Mouse (Mus musculus) megakaryocyte, embryonic 14.5 days (primary cell): ENCODE results near the gene Ccdc102a. TPM values are rescaled to one million over a fixed set of nuclear protein-coding genes. Genes with fewer than 3 reads are reported as not detected.

Experiments
- H3K27me3 ChIP-seq: replicated peaks from 2 replicates; pipeline ENCODE3; 2012; ENCODE audit warnings: inconsistent platforms
- H3K36me3 ChIP-seq: replicated peaks from 2 replicates; pipeline ENCODE3; 2012; ENCODE audit warnings: low read length, inconsistent platforms, mixed read lengths
- H3K4me1 ChIP-seq: 2 replicates; pipeline ENCODE4 v1.6.1; 2012; ENCODE audit warnings: inconsistent platforms
- H3K4me3 ChIP-seq: replicated peaks from 2 replicates; pipeline ENCODE3; 2012; ENCODE audit warnings: moderate library complexity, mild to moderate bottlenecking, inconsistent platforms
- H3K9me3 ChIP-seq: 2 replicates; pipeline ENCODE4 v1.6.1; 2012; ENCODE audit warnings: inconsistent platforms
- FLI1 ChIP-seq: IDR thresholded peaks from 2 replicates; pipeline ENCODE4 v1.6.1; 2012; ENCODE audit warnings: low read length, inconsistent platforms, mixed read lengths
- GATA1 ChIP-seq: IDR thresholded peaks from 3 replicates; pipeline ENCODE4 v1.6.1; 2012; ENCODE audit warnings: mixed read lengths, low read length, inconsistent platforms, borderline replicate concordance
- polyA plus RNA-seq: library from polyadenylated mRNA; stranded (reverse); fragments of >175 nt; gene quantifications from 2 replicates; pipeline ENCODE4 v1.2.3, GENCODE M21; 2012; ENCODE audit warnings: low replicate concordance; ENCODE audit not compliant: insufficient read depth

Ccdc102a gene
- polyA plus RNA-seq, 1 experiment: 1.4 TPM

- no peaks in the 10 kb centered on the region for H3K36me3 ChIP-seq
- H3K4me3 ChIP-seq: peak overlapping the region; percentile 28
- H3K4me1 ChIP-seq: peaks cover 46% of the 10 kb centered on the region
- peaks cover 85% of the 10 kb centered on the region for H3K27me3 ChIP-seq
- no peaks in the 10 kb centered on the region for H3K9me3 ChIP-seq
- TF ChIP-seq FLI1 (no peak), GATA1 (no peak)
These were observed 4.7 kb upstream of the Ccdc102a start for GRCm38 (mm10) chr8:94922602-94923001.

GRCm38 (mm10) chr8:94922176-94922575 lies 4.3 kb upstream of the Ccdc102a start:
- peaks cover 89% of the 10 kb centered on the region for H3K27me3 ChIP-seq
- TF ChIP-seq GATA1: no peak
- no peak overlapping the region for H3K4me3 ChIP-seq
- H3K36me3 ChIP-seq: no peaks in the 10 kb centered on the region
- H3K4me1 ChIP-seq: peaks cover 51% of the 10 kb centered on the region
- H3K9me3 ChIP-seq: no peaks in the 10 kb centered on the region

- no peaks in the 10 kb centered on the region for H3K36me3 ChIP-seq
- peaks cover 68% of the 10 kb centered on the region for H3K4me1 ChIP-seq
- TF ChIP-seq FLI1: no peak
- TF ChIP-seq GATA1: no peak
- peaks cover 89% of the 10 kb centered on the region for H3K27me3 ChIP-seq
- no peak overlapping the region for H3K4me3 ChIP-seq
- no peaks in the 10 kb centered on the region for H3K9me3 ChIP-seq
These were observed 1.4 kb upstream of the Ccdc102a start for GRCm38 (mm10) chr8:94919256-94919655.

- Histone ChIP-seq H3K27me3 (peaks cover 92% of the 10 kb centered on the region), H3K4me3 (peak overlapping the region; percentile 91), H3K4me1 (peaks cover 56% of the 10 kb centered on the region), H3K36me3 (no peaks in the 10 kb centered on the region), H3K9me3 (peaks cover 12% of the 10 kb centered on the region)
- TF ChIP-seq GATA1: no peak
- no peak for TF ChIP-seq FLI1
These were observed 546 bp downstream of the Ccdc102a start for GRCm38 (mm10) chr8:94917352-94917751.

- Histone ChIP-seq H3K36me3 (no peaks in the 10 kb centered on the region), H3K9me3 (peaks cover 12% of the 10 kb centered on the region), H3K27me3 (peaks cover 92% of the 10 kb centered on the region), H3K4me1 (peaks cover 57% of the 10 kb centered on the region), H3K4me3 (peak overlapping the region; percentile 91)
- no peak for TF ChIP-seq FLI1
- no peak for TF ChIP-seq GATA1
These were observed 956 bp downstream of the Ccdc102a start for GRCm38 (mm10) chr8:94916960-94917324.

- peak overlapping the region; percentile 91 for H3K4me3 ChIP-seq
- H3K9me3 ChIP-seq: peaks cover 12% of the 10 kb centered on the region
- H3K27me3 ChIP-seq: peaks cover 95% of the 10 kb centered on the region
- H3K36me3 ChIP-seq: no peaks in the 10 kb centered on the region
- peaks cover 62% of the 10 kb centered on the region for H3K4me1 ChIP-seq
- no peak for TF ChIP-seq FLI1
- TF ChIP-seq GATA1: no peak
These were observed 1.5 kb downstream of the Ccdc102a start for GRCm38 (mm10) chr8:94916311-94916959.

- Histone ChIP-seq H3K4me3 (no peak overlapping the region), H3K27me3 (peaks cover 98% of the 10 kb centered on the region), H3K4me1 (peaks cover 66% of the 10 kb centered on the region), H3K9me3 (peaks cover 12% of the 10 kb centered on the region), H3K36me3 (no peaks in the 10 kb centered on the region)
- no peak for TF ChIP-seq FLI1
- TF ChIP-seq GATA1: no peak
These were observed 3.2 kb downstream of the Ccdc102a start for GRCm38 (mm10) chr8:94914701-94915101.

- no peaks in the 10 kb centered on the region for H3K36me3 ChIP-seq
- H3K4me3 ChIP-seq: no peak overlapping the region
- H3K9me3 ChIP-seq: peaks cover 12% of the 10 kb centered on the region
- TF ChIP-seq FLI1 (no peak), GATA1 (no peak)
- H3K4me1 ChIP-seq: peaks cover 63% of the 10 kb centered on the region
- H3K27me3 ChIP-seq: peaks cover 98% of the 10 kb centered on the region
These were observed 3.6 kb downstream of the Ccdc102a start for GRCm38 (mm10) chr8:94914256-94914655.

GRCm38 (mm10) chr8:94913061-94913660 lies 4.7 kb downstream of the Ccdc102a start:
- Histone ChIP-seq H3K36me3 (no peaks in the 10 kb centered on the region), H3K9me3 (peaks cover 12% of the 10 kb centered on the region), H3K27me3 (peaks cover 95% of the 10 kb centered on the region), H3K4me1 (peaks cover 64% of the 10 kb centered on the region), H3K4me3 (no peak overlapping the region)
- TF ChIP-seq FLI1 (no peak), GATA1 (no peak)

- no peak for TF ChIP-seq FLI1
- no peak for TF ChIP-seq GATA1
- H3K9me3 ChIP-seq: peaks cover 11% of the 10 kb centered on the region
- peak overlapping the region; percentile 23 for H3K4me3 ChIP-seq
- peaks cover 48% of the 10 kb centered on the region for H3K4me1 ChIP-seq
- H3K36me3 ChIP-seq: no peaks in the 10 kb centered on the region
- peaks cover 82% of the 10 kb centered on the region for H3K27me3 ChIP-seq
These were observed 9.1 kb downstream of the Ccdc102a start for GRCm38 (mm10) chr8:94908847-94909246.
